Mouse (Mus musculus): Measurements from ENCODE around the gene Trem2. TPM values are rescaled to one million over a fixed set of nuclear protein-coding genes. Genes with fewer than 3 reads are reported as not detected.

Trem2 gene
- polyA plus RNA-seq, 1 experiment from 2014 or later = 1.9 TPM

GRCm38 (mm10) chr17:48388666-48389065, 42.5 kb downstream of the Trem2 start:
- Histone ChIP-seq H3K27me3 (ENCODE audit: control insufficient read depth, insufficient read depth, low read length) (no peaks in the 10 kb centered on the region), H3K9ac (replicated peaks; ENCODE audit: low read length) (no peak overlapping the region), H3K9me3 (replicated peaks; ENCODE audit: control insufficient read depth, low read length) (no peaks in the 10 kb centered on the region), H3K4me2 (ENCODE audit: low read depth, low read length) (no peak overlapping the region), H3K27ac (replicated peaks; ENCODE audit: low read depth, low read length) (no peak overlapping the region), H3K4me3 (ENCODE audit: low read depth, low read length) (no peak overlapping the region), H3K4me1 (ENCODE audit: control insufficient read depth, insufficient read depth, low read length) (no peaks in the 10 kb centered on the region), H3K36me3 (replicated peaks; ENCODE audit: control insufficient read depth, insufficient read depth, low read depth, low read length) (peaks cover 37% of the 10 kb centered on the region)
- WGBS = 86% methylated on average over 2 of the region's 2 CpGs
- ATAC-seq (replicated peaks; ENCODE audit: insufficient number of reproducible peaks, low FRiP score, low TSS enrichment, low read depth) (no peak), DNase-seq (ENCODE audit: low spot score) (no peak)

GRCm38 (mm10) chr17:48389442-48389841, 43.2 kb downstream of the Trem2 start:
- DNase-seq (ENCODE audit: low spot score) = no peak
- no peak overlapping the region for H3K27ac ChIP-seq (replicated peaks; ENCODE audit: low read depth, low read length)
- no peaks in the 10 kb centered on the region for H3K9me3 ChIP-seq (replicated peaks; ENCODE audit: control insufficient read depth, low read length)
- 92% methylated on average over 5 of the region's 5 CpGs for WGBS
- no peak overlapping the region for H3K4me3 ChIP-seq (ENCODE audit: low read depth, low read length)
- no peaks in the 10 kb centered on the region for H3K27me3 ChIP-seq (ENCODE audit: control insufficient read depth, insufficient read depth, low read length)
- H3K36me3 ChIP-seq (replicated peaks; ENCODE audit: control insufficient read depth, insufficient read depth, low read depth, low read length) = peaks cover 37% of the 10 kb centered on the region
- H3K4me2 ChIP-seq (ENCODE audit: low read depth, low read length) = no peak overlapping the region
- no peaks in the 10 kb centered on the region for H3K4me1 ChIP-seq (ENCODE audit: control insufficient read depth, insufficient read depth, low read length)
- H3K9ac ChIP-seq (replicated peaks; ENCODE audit: low read length) = no peak overlapping the region
- no peak for ATAC-seq (replicated peaks; ENCODE audit: insufficient number of reproducible peaks, low FRiP score, low TSS enrichment, low read depth)

GRCm38 (mm10) chr17:48391446-48391845, 45.2 kb downstream of the Trem2 start:
- DNase-seq (ENCODE audit: low spot score) = no peak
- H3K9ac ChIP-seq (replicated peaks; ENCODE audit: low read length) = no peak overlapping the region
- H3K27ac ChIP-seq (replicated peaks; ENCODE audit: low read depth, low read length) = no peak overlapping the region
- H3K27me3 ChIP-seq (ENCODE audit: control insufficient read depth, insufficient read depth, low read length) = no peaks in the 10 kb centered on the region
- no peaks in the 10 kb centered on the region for H3K4me1 ChIP-seq (ENCODE audit: control insufficient read depth, insufficient read depth, low read length)
- peaks cover 37% of the 10 kb centered on the region for H3K36me3 ChIP-seq (replicated peaks; ENCODE audit: control insufficient read depth, insufficient read depth, low read depth, low read length)
- ATAC-seq (replicated peaks; ENCODE audit: insufficient number of reproducible peaks, low FRiP score, low TSS enrichment, low read depth) = no peak
- H3K4me3 ChIP-seq (ENCODE audit: low read depth, low read length) = no peak overlapping the region
- 90% methylated on average over 5 of the region's 5 CpGs for WGBS
- H3K9me3 ChIP-seq (replicated peaks; ENCODE audit: control insufficient read depth, low read length) = no peaks in the 10 kb centered on the region
- H3K4me2 ChIP-seq (ENCODE audit: low read depth, low read length) = no peak overlapping the region

GRCm38 (mm10) chr17:48392616-48393015, 46.4 kb downstream of the Trem2 start:
- H3K36me3 ChIP-seq (replicated peaks; ENCODE audit: control insufficient read depth, insufficient read depth, low read depth, low read length) = peaks cover 37% of the 10 kb centered on the region
- WGBS = 91% methylated on average over 3 of the region's 3 CpGs
- ATAC-seq (replicated peaks; ENCODE audit: insufficient number of reproducible peaks, low FRiP score, low TSS enrichment, low read depth) = no peak

DNA sequence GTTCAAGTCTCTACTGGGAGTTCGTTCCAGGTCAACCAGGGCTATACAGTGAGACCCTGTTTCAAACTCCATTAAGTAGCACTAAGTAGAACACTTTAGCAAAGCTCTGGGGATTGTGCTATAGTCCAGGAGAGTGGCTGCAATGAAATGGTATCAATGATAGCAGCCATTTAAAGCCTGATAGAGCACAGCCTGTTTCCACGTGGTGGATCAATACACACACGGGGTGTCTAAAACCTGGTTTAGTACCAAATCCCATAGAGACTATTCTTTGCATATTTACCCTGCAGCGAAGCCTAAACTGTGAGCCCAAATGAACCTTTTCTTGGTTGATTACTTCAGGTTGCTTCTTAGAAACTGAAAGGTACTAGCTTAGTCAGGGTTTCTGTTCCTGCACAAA, 55.5 kb downstream of the Trem2 start:
- H3K36me3 ChIP-seq (replicated peaks; ENCODE audit: control insufficient read depth, insufficient read depth, low read depth, low read length) = no peaks in the 10 kb centered on the region; the same call in none of the 2 replicates
- no peak overlapping the region for H3K9ac ChIP-seq (replicated peaks; ENCODE audit: low read length)
- no peaks in the 10 kb centered on the region for H3K4me1 ChIP-seq (ENCODE audit: control insufficient read depth, insufficient read depth, low read length)
- ATAC-seq (replicated peaks; ENCODE audit: insufficient number of reproducible peaks, low FRiP score, low TSS enrichment, low read depth) (no peak), DNase-seq (ENCODE audit: low spot score) (no peak)
- H3K4me3 ChIP-seq (ENCODE audit: low read depth, low read length) = no peak overlapping the region
- H3K27me3 ChIP-seq (ENCODE audit: control insufficient read depth, insufficient read depth, low read length) = no peaks in the 10 kb centered on the region
- H3K9me3 ChIP-seq (replicated peaks; ENCODE audit: control insufficient read depth, low read length) = no peaks in the 10 kb centered on the region
- 84% methylated on average over 4 of the region's 4 CpGs for WGBS
- H3K4me2 ChIP-seq (ENCODE audit: low read depth, low read length) = no peak overlapping the region
- no peak overlapping the region for H3K27ac ChIP-seq (replicated peaks; ENCODE audit: low read depth, low read length)

More at GRCm38 (mm10) chr17:48392616-48393015, 46.4 kb downstream of the Trem2 start:
- H3K9me3 ChIP-seq (replicated peaks; ENCODE audit: control insufficient read depth, low read length) = no peaks in the 10 kb centered on the region
- no peak overlapping the region for H3K27ac ChIP-seq (replicated peaks; ENCODE audit: low read depth, low read length)
- no peak for DNase-seq (ENCODE audit: low spot score)
- H3K27me3 ChIP-seq (ENCODE audit: control insufficient read depth, insufficient read depth, low read length) = no peaks in the 10 kb centered on the region
- no peak overlapping the region for H3K4me3 ChIP-seq (ENCODE audit: low read depth, low read length)
- H3K4me1 ChIP-seq (ENCODE audit: control insufficient read depth, insufficient read depth, low read length) = no peaks in the 10 kb centered on the region
- H3K9ac ChIP-seq (replicated peaks; ENCODE audit: low read length) = no peak overlapping the region
- no peak overlapping the region for H3K4me2 ChIP-seq (ENCODE audit: low read depth, low read length)

DNA sequence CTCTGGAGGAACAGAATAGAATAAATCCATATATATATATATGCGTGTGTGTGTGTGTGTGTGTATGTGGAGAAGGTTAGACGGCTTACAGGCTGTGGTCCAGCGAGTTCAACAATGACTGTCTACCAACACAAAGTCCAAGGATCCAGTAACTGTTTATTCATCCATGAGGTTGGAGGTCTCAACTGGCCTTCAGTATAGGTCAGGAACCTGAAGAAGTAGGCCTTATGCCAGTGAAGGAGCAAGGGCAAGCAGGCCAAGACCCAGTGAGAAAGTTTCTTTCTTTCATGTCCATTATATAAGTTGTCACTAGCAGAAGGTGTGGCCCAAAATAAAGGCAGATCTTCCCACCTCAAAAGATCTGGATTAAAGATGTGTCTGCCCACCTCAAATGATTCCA, 56.5 kb downstream of the Trem2 start:
- WGBS = 94% methylated on average over 3 of the region's 3 CpGs

More for the DNA sequence above, 56.5 kb downstream of the Trem2 start:
- Histone ChIP-seq H3K4me2 (ENCODE audit: low read depth, low read length) (no peak overlapping the region), H3K4me1 (ENCODE audit: control insufficient read depth, insufficient read depth, low read length) (no peaks in the 10 kb centered on the region), H3K36me3 (replicated peaks; ENCODE audit: control insufficient read depth, insufficient read depth, low read depth, low read length) (no peaks in the 10 kb centered on the region; the same call in none of the 2 replicates), H3K4me3 (ENCODE audit: low read depth, low read length) (no peak overlapping the region), H3K9me3 (replicated peaks; ENCODE audit: control insufficient read depth, low read length) (no peaks in the 10 kb centered on the region), H3K27ac (replicated peaks; ENCODE audit: low read depth, low read length) (no peak overlapping the region), H3K9ac (replicated peaks; ENCODE audit: low read length) (no peak overlapping the region), H3K27me3 (ENCODE audit: control insufficient read depth, insufficient read depth, low read length) (no peaks in the 10 kb centered on the region)
- ATAC-seq (replicated peaks; ENCODE audit: insufficient number of reproducible peaks, low FRiP score, low TSS enrichment, low read depth) (no peak), DNase-seq (ENCODE audit: low spot score) (no peak)

Other genes starting within 250 kb of the Trem2 start
- gene 9830107B12Rik, start 200.1 kb upstream of the Trem2 start, polyA plus RNA-seq (2014; fragmentation: Nextera tagmentation; extraction: Ambion mirVana) = not detected in 2 replicates
- gene A530064D06Rik, start 179.1 kb upstream of the Trem2 start, polyA plus RNA-seq (2014; fragmentation: Nextera tagmentation; extraction: Ambion mirVana) = 0.24 TPM in 1 of 2 replicates, not detected in the other
- 0.07 and 0.11 TPM in 2 replicates for gene Trem1, start 113.6 kb upstream of the Trem2 start, polyA plus RNA-seq (2014; fragmentation: Nextera tagmentation; extraction: Ambion mirVana)
- gene Trem3, start 98.6 kb upstream of the Trem2 start, polyA plus RNA-seq (2014; fragmentation: Nextera tagmentation; extraction: Ambion mirVana) = 0.21 TPM in 1 of 2 replicates, not detected in the other
- gene Treml4, start 82.1 kb upstream of the Trem2 start, polyA plus RNA-seq (2014; fragmentation: Nextera tagmentation; extraction: Ambion mirVana) = not detected in 2 replicates
- gene Treml2, start 46.9 kb upstream of the Trem2 start, polyA plus RNA-seq (2014; fragmentation: Nextera tagmentation; extraction: Ambion mirVana) = 0.10 and 0.15 TPM in 2 replicates
- not detected in 2 replicates for gene B430306N03Rik, start 30.3 kb upstream of the Trem2 start, polyA plus RNA-seq (2014; fragmentation: Nextera tagmentation; extraction: Ambion mirVana)
- 2.5 and 3.0 TPM in 2 replicates for gene Treml1, start 13.5 kb downstream of the Trem2 start, polyA plus RNA-seq (2014; fragmentation: Nextera tagmentation; extraction: Ambion mirVana)
- gene Nfya, start 63.5 kb downstream of the Trem2 start, polyA plus RNA-seq (2014; fragmentation: Nextera tagmentation; extraction: Ambion mirVana) = 23.0 and 26.5 TPM in 2 replicates
- 76.5 and 79.7 TPM in 2 replicates for gene Oard1, start 63.6 kb downstream of the Trem2 start, polyA plus RNA-seq (2014; fragmentation: Nextera tagmentation; extraction: Ambion mirVana)
- gene Apobec2, start 86.5 kb downstream of the Trem2 start, polyA plus RNA-seq (2014; fragmentation: Nextera tagmentation; extraction: Ambion mirVana) = 1.2 and 2.0 TPM in 2 replicates
- 0.28 and 0.52 TPM in 2 replicates for gene Tspo2, start 105.1 kb downstream of the Trem2 start, polyA plus RNA-seq (2014; fragmentation: Nextera tagmentation; extraction: Ambion mirVana)
- 0.26 and 0.34 TPM in 2 replicates for gene Unc5cl, start 108.5 kb downstream of the Trem2 start, polyA plus RNA-seq (2014; fragmentation: Nextera tagmentation; extraction: Ambion mirVana)

Measured in embryonic facial prominence, embryonic 11.5 days (tissue).